Mouse (Mus musculus): ENCODE results near the gene Shmt1.
"Not testable (repeated sequence)": the region's sequence is repeated elsewhere in the genome, so short reads cannot be mapped to it uniquely, and the experiment has no call there.

Shmt1 gene

DNA sequence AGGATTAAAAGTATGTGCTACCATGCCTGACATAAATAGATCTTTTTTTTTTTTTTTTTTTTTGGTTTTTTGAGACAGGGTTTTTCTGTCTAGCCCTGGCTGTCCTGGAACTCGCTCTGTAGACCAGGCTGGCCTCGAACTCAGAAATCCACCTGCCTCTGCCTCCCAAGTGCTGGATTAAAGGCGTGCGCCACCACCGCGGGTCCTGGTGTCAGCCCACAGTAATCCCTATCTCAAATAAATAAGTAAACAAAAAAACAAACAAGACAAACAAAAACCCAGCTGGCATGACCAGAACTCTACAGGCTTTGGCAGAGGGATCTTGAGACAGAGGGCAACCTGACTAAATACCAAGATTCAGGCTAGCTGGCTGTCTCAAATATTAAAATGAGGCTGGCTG is at the start of gene Shmt1:
Gene Shmt1 (minus strand): TSS at position 101 of the 400 bp plus-strand sequence.
- DNase-seq (ENCODE audit: low read depth, low spot score), result not testable (repeated sequence)

DNA sequence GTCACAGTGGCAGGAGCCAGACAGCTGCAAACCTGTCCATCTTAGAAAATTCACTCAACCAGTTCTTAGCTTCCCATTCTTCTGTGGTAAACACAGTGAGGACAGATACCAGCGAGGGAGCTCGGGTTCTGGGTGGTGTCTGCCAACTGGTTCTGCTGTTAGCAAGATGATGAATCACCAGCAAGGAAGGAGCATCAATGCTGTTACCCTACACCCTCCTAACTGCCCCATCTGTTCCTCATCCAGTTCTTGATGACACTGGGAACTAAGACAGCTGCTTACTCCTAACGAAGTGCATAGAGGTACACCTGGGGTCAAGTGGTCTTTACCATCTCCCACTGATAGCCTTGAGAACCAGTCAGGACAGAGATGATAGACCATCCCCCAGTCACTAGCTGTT is 45.1 kb upstream of the Shmt1 start:
- no peak for DNase-seq (ENCODE audit: low read depth, low spot score)

- no peak for DNase-seq (ENCODE audit: low read depth, low spot score)
Observed at GRCm38 (mm10) chr11:60845415-60845814, 33.9 kb upstream of the Shmt1 start.

GRCm38 (mm10) chr11:60843412-60843811 is 31.9 kb upstream of the Shmt1 start:
- DNase-seq (ENCODE audit: low read depth, low spot score), result no peak

DNA sequence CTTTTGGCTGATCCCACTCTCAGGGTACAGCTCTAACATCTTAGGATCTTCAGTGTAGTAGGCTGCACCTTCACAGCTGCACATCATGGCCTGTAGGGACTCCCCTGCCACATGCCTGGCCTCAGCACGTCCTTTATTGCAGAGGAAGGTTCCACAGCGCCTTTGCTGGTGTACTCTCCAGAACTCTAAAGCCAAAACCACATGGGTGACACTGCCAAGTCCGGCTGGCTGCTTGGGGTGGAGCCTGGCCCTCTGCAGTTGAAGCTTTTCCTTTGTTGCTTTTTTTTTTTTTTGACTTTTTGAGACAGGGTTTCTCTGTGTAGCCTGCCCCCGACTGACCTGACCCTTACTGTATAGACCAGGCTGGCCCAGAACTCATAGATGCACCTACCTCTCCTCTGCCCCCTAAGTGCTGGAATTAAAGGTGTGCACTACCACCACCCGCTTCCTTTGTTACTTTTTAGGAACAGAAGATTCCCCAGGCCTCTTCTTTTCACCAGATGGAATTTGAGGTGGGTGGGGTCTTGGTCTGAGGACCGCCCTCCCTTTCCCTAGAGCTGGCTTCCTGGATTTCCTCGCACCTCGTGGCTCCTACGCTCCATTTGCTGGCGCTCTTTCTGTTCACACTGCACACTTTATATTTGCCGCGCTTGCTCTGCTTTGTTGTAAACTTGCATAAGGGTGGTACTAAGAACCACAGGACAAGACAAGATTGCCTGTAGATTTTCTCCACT is 30.1 kb upstream of the Shmt1 start:
- DNase-seq (ENCODE audit: low read depth, low spot score), result no peak

- no peak for DNase-seq (ENCODE audit: low read depth, low spot score)
Observed at GRCm38 (mm10) chr11:60837644-60838406, 26.3 kb upstream of the Shmt1 start.

DNA sequence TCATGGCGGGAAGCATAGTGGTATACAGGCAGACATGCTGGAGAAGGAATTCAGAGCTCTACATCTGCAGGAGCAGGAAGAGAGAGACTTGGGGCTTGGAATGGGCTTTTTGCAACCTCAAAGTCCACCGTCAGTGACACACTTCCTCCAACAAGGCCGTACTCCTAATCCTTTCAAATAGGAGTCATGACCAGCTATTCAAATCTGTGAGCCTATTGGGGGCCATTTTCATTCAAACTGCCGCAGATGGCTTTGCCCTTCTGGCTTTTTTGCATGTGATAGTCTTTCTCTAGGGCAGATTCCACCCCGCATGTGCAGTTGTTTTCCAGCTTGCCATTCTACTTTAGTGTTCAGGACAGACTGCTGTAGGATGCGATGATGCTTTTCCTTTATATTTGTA is 25.4 kb upstream of the Shmt1 start:
- no peak for DNase-seq (ENCODE audit: low read depth, low spot score)

DNA sequence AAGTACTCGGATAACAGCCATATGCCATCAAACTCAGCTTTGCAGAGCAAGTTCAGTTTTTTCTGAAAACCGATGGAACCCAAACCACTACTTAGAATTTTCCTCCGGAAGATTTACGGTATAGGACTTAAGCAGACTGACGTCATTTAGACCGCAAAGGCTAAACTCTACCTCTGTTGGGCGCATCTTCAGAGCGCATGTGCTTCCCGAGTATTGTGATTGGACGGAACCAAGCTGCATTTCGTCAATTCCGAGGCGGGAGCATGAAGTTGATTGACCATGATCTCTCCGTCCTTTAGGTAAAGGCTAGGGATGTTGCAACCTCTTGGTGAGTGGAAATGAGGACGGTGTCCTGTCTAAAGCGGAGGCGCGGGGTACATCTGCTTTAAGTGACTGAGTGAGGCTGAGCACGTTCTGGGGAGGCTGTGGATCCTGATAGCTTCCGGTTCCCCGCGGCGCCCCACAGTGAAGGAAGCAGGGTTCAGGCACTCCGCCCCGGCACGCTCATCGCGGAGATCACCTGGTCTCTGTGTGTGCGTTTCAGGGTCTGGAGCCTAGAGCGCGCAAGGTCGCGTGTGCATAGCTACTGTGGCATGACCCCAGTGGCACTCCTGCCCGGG is 19.0 kb upstream of the Shmt1 start, which contains the start of gene Dhrs7b:
Gene Dhrs7b (plus strand): TSS at position 199 of the 620 bp plus-strand sequence.
- peak; percentile 94 for DNase-seq (ENCODE audit: low read depth, low spot score)

DNA sequence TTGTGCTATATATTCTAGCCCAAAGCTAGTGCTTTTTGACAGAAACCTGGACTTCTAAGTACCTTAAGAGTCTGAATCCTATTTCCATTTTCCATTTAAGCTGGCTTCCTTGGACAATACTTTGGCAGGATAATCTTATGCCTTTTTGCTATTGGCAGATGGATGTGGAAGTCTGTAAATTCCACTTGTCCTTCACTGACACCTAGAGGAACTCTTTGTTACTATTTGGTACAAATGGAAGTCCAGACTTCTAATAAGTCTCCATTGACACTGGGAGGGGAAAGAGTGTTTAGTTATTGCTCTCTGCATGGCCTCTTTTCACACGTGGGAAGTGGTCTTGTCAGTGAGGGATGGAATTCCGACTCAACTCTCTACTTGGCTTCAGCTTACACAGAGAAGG is 17.4 kb upstream of the Shmt1 start:
- no peak for DNase-seq (ENCODE audit: low read depth, low spot score)

DNA sequence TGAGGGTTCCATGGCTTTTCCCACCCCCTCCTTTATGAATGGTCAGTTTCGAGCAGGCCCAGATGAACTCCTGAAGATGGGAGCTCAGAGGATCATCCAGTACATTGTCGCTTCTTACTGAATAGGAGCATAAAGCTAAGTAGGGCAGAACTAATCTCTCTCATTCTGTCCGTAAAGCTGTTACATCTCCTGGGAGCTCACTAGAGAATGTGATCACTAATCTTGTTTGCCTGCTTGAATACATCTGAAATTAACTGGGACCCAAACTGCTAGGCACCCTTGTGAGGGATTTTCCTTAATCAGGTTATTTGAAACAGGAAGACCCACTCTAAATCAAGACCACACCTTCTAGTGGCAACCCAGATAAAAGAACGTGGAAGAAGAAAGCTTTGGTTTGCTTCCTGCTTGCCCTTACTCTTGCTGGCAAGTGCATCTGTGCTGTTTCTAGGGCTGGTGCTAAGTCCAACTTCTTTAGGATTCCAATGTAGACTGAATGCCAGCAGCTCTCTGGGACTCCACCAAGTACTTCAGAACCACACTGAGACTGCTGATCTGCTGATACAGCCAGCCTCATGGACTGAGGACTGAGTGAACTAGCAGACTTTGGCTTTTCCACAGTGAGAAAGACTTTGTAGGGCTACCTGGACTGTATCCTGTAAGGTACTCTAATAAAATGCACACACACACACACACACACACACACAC is 15.9 kb upstream of the Shmt1 start:
- no peak for DNase-seq (ENCODE audit: low read depth, low spot score)

- DNase-seq (ENCODE audit: low read depth, low spot score), result no peak
Observed at GRCm38 (mm10) chr11:60826700-60827099, 15.2 kb upstream of the Shmt1 start.

DNA sequence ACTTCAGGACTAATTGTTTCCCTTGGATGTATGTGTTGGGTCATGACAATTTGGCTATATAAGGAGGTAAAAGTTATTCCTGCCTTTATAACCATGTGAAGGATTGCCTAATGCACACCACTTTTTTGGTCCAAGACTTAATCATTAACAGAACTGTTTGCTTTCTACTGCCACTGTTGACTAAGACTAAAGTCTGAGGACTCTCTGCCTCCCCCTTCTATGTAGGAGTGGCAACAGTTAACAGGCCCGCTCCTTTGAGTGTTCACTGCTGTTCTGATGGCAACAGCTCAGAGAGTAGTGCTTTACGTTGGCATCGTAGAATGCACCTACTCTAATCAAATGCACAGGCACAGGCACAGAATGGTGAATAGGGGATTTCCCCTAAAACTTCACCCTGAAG is 13.7 kb upstream of the Shmt1 start:
- DNase-seq (ENCODE audit: low read depth, low spot score), result no peak

DNA sequence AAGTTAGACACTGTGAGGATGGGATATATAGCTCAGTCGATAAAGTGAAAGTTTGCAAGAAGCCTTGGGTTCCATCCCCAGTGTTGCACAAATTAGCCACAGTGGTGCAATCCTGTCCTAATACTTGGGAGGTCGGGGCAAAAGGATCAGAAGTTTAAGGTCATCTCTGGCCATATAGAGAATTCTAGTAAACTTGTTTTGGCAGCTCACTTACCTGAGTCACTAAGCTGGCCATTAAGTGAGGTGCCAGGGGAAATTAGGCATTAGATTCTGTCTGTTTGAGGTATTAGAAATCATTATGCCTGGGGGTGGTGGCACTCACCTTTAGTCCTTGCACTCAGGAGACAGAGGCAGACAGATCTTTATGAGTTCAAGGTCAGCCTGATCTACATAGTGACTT is 12.3 kb upstream of the Shmt1 start:
- no peak for DNase-seq (ENCODE audit: low read depth, low spot score)

GRCm38 (mm10) chr11:60816398-60816797 is 4.9 kb upstream of the Shmt1 start:
- DNase-seq (ENCODE audit: low read depth, low spot score), result no peak

DNA sequence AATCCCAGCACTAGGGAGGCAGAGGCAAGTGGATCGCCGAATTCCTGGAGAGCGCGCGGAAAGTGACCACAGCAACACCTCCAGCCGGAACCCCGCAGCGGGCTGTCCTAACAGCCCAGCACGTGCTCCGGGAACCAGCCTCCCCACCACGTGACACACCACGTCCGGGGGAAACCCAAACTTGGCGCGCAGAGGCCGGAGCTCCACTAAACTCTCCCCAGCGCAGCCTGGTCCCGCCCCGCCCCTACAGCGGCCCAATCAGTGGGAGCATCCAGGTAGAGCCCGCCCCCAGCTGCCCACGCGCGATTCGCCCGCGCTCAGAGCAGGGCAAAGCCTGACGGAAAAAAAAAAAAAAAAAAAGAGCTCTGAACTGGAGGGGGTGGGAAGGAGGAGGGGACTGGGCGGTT is 461 bp downstream of the Shmt1 start:
- DNase-seq (ENCODE audit: low read depth, low spot score), result peak; percentile 94

DNA sequence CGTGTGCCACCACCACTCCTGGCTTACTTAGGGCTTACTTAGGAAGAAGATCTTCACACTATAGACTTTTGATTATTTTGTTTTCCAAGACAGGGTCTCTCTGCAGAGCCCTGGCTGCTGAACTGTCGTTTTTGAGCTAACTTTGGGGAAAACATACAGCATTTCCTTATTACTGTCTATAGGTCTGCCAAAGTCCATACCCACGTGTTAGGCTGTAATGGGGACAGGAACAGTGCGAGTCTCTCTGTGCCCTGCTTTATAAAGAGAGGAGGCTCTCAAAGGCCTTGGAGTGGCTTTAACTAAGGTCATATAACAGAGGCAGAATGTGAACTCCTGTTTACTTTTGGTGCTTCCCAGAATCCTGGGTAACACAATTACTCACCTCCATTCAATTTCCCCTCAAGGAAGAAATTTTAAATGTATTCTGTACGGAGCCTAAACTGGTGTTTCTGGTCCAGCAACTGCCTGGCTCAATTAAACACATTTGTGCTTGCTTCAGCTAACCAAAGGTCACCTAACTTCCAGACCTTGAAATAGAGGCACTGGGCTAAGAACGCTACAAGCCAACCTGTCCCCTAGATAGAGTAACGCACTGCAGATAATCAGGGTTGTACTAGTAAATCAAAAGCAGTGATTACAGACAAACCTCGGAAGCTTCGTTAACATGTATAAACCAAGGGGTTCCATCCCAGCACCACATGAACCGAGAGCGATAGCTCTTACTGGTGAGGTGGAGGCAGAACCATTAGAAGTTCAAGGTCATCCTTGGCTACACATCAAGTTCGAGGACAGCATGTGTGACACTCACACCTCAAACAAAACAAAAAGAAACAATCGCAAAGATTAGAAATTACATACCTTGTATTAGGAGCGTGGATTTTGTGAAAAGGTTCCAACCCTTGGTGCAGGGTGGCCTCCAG is 1.2 kb downstream of the Shmt1 start:
- DNase-seq (ENCODE audit: low read depth, low spot score), result no peak

DNA sequence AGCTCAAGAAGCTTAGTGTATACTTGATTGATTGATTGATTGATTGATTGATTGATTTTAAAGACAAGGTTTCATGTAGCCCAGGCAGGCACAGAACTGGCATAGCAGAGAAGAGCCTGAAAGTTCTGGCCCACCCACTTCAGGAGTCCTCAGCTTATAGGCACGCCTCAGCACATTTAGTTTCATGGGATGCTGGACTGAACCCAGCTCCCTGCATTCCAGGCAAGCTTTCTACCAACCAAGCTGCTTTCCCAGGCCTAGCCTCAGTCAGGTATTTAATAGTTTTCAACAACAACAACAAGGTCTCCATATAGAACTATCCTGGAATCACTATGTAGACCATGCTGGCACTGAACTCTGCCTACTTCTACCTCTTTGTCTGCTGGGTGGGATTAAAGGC is 2.0 kb downstream of the Shmt1 start:
- no peak for DNase-seq (ENCODE audit: low read depth, low spot score)

DNA sequence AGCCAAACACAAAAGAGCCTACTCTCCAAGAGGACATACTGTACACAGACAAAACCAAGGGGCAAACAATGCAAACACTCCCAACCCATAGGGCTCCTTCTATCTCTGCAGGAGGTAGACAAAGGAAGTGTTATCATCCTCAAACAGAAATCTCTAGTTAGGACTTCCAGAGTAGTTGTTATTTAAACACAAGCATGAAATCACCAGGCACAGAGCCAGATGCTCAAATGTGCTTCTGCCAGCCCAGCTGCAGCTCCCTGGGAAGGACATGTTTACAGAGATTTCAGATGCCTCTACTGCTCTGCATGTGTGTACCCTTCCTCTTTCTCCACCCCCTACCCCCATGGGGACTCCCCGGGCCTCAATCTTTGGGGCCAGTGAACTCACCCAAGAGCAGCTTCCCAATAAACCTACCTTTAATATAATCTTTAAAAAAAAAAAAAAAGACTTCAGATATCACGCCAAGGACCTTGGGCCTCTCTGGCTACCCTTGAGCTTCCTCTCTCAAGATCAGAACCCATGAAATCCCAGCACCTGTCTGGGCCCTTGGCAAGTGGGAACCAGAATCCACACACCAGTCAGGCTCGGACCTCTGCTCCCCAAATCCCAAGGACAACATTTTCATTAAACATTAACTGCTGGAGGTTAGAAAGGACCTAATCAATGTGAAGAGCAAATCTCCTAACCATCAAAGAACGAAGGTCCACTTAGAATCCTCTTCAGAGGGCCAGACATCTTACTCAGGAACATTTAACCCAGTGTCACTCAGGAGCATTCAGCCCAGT is 3.0 kb downstream of the Shmt1 start:
- no peak for DNase-seq (ENCODE audit: low read depth, low spot score)

DNA sequence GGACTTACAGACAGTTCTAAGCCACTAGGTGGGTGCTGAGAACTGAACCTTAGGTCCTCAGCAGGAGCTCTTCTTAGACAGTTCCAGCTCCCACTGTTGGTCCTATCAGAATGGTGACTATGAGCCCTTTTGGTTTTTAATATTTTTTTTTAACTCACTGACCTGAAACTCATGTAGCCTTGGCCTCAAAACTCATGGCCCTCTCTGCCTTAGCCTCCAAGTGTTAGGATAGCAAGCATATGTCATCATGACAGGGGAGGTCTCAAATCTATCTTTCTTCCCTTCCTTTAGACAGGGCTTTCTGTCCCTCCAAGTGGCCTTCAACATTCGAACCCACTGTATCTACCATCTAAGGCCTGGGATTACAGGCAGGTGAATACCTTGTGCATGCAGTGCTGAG is 10.6 kb downstream of the Shmt1 start:
- DNase-seq (ENCODE audit: low read depth, low spot score), result no peak

GRCm38 (mm10) chr11:60799977-60800376 is 11.5 kb downstream of the Shmt1 start:
- DNase-seq (ENCODE audit: low read depth, low spot score), result no peak
